Comparison of ENCODE assay signal across 8 mouse cellular contexts in the genomic region with DNA sequence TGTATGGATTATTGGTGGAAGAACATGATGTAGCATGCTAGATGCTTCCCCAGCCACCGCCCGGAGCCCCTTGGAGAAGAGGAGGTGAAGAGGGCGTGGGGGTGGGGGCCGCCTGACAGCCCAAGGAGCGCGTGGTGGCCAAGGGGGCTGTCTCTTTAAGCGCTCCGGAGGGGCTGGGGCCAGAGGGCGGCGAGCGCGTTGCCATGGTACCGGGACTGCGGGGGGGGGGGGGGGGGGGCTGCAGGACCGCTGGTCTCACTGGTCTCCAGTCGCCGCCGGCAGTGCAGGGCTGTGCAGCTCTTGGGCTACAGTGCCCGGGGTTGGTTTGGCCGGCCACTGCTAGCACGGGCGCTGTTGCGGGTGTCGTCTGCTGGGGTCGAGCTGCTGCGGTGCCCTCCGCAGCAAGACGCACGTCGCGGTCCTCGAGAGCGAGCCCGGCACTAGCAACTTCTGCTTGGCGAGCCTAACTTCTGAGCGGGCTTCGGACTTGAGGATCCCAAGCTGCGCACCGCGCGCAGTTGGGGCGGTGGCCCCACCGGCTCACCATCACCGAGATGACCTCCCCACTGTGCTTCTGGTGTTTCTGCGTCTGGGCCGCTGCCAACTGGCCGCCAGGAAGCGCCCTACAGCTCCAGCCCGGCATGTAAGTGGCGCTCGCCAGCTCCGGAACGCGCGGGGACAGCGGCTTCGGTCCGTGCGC. TPM values are rescaled to one million over a fixed set of nuclear protein-coding genes. Genes with fewer than 3 reads are reported as not detected.
DNase-seq lines count a peak whose midpoint lies in the region; ATAC-seq and TF ChIP-seq lines count a peak whose summit lies in the region.

No protein-coding gene starts in this region.

- no peaks in the 10 kb centered on the region for H3K36me3 ChIP-seq in heart, embryonic 13.5 days
- H3K36me3 ChIP-seq in embryonic facial prominence, embryonic 11.5 days (replicated peaks; ENCODE audit: control insufficient read depth, insufficient read depth, low read depth, low read length), result no peaks in the 10 kb centered on the region
- no peaks in the 10 kb centered on the region for H3K36me3 ChIP-seq in lung, embryonic 15.5 days

- 0 out of 2 replicates have a peak, but pooled peaks have one; percentile 22 for TF ChIP-seq CTCF in layer of hippocampus, adult 2 months (conservative IDR thresholded peaks at IDR 0.05)

- no peak overlapping the region for H3K27ac ChIP-seq in heart, embryonic 13.5 days (replicated peaks)
- H3K27ac ChIP-seq in embryonic facial prominence, embryonic 11.5 days (replicated peaks; ENCODE audit: low read depth, low read length), result no peak overlapping the region
- peak overlapping the region; percentile 95 for H3K27ac ChIP-seq in layer of hippocampus, adult 2 months
- H3K27ac ChIP-seq in lung, embryonic 15.5 days, result no peak overlapping the region

- H3K9me3 ChIP-seq in heart, embryonic 13.5 days, result no peaks in the 10 kb centered on the region
- H3K9me3 ChIP-seq in embryonic facial prominence, embryonic 11.5 days (replicated peaks; ENCODE audit: control insufficient read depth, low read length), result no peaks in the 10 kb centered on the region
- H3K9me3 ChIP-seq in lung, embryonic 15.5 days, result no peaks in the 10 kb centered on the region

- peaks cover 79% of the 10 kb centered on the region for H3K27me3 ChIP-seq in heart, embryonic 13.5 days (replicated peaks)
- H3K27me3 ChIP-seq in embryonic facial prominence, embryonic 11.5 days (ENCODE audit: control insufficient read depth, insufficient read depth, low read length), result peaks cover 26% of the 10 kb centered on the region
- peaks cover 39% of the 10 kb centered on the region for H3K27me3 ChIP-seq in lung, embryonic 15.5 days

- no peak for ATAC-seq in heart, embryonic 13.5 days (ENCODE audit: extremely low read depth, insufficient number of reproducible peaks, low FRiP score, low TSS enrichment)
- ATAC-seq in embryonic facial prominence, embryonic 11.5 days (replicated peaks; ENCODE audit: insufficient number of reproducible peaks, low FRiP score, low TSS enrichment, low read depth), result peak; percentile 89
- peak; percentile 81 for ATAC-seq in lung, embryonic 15.5 days (ENCODE audit: borderline replicate concordance, extremely low read depth, low FRiP score, low TSS enrichment)

- peak overlapping the region; percentile 93 for H3K4me2 ChIP-seq in heart, embryonic 13.5 days
- H3K4me2 ChIP-seq in embryonic facial prominence, embryonic 11.5 days (ENCODE audit: low read depth, low read length), result peak overlapping the region; percentile 95
- H3K4me2 ChIP-seq in lung, embryonic 15.5 days, result peak overlapping the region; percentile 94

- peaks cover 20% of the 10 kb centered on the region for H3K4me1 ChIP-seq in heart, embryonic 13.5 days
- H3K4me1 ChIP-seq in embryonic facial prominence, embryonic 11.5 days (ENCODE audit: control insufficient read depth, insufficient read depth, low read length), result peaks cover 4% of the 10 kb centered on the region
- H3K4me1 ChIP-seq in lung, embryonic 15.5 days, result peaks cover 15% of the 10 kb centered on the region

- H3K9ac ChIP-seq in heart, embryonic 13.5 days, result peak overlapping the region; percentile 52; the same call in 1 of the 2 replicates
- H3K9ac ChIP-seq in embryonic facial prominence, embryonic 11.5 days (replicated peaks; ENCODE audit: low read length), result peak overlapping the region; percentile 44
- H3K9ac ChIP-seq in lung, embryonic 15.5 days, result peak overlapping the region; percentile 31

- H3K4me3 ChIP-seq in heart, embryonic 13.5 days, result peak overlapping the region; percentile 59
- H3K4me3 ChIP-seq in embryonic facial prominence, embryonic 11.5 days (ENCODE audit: low read depth, low read length), result peak overlapping the region; percentile 50
- H3K4me3 ChIP-seq in layer of hippocampus, adult 2 months, result peak overlapping the region; percentile 79
- peak overlapping the region; percentile 54 for H3K4me3 ChIP-seq in lung, embryonic 15.5 days

- no peak for DNase-seq in heart, adult 18-20 months
- DNase-seq in embryonic facial prominence, embryonic 11.5 days (ENCODE audit: low spot score), result peak; percentile 43
- peak; percentile 24 for DNase-seq in heart, postnatal 4 days
- DNase-seq in layer of hippocampus, adult 2 months (ENCODE audit: low spot score in 2 of 2), result peak; percentile 16 to 50
- DNase-seq in retina, postnatal 1 day, result peak; percentile 82
- no peak for DNase-seq in urinary bladder, postnatal 14 days (ENCODE audit: low spot score)

- under 1% methylated on average over 47 of the region's 59 CpGs for WGBS in heart, embryonic 13.5 days
- WGBS in embryonic facial prominence, embryonic 11.5 days, result under 1% methylated on average over 50 of the region's 59 CpGs
- under 1% methylated on average over 42 of the region's 59 CpGs for WGBS in lung, embryonic 15.5 days

RNA-seq across cellular contexts. Expression of gene Egfem1, which starts 0.6 kb away (rescaled TPM):
- 0.35 and 0.38 TPM in 2 replicates for polyA plus RNA-seq in heart, embryonic 13.5 days (2015; fragmentation: Nextera tagmentation; extraction: Ambion mirVana)
- not detected for total RNA-seq in heart, adult 18-20 months (2021)
- 5.0 and 6.1 TPM in 2 replicates for polyA plus RNA-seq in embryonic facial prominence, embryonic 11.5 days (2014; fragmentation: Nextera tagmentation; extraction: Ambion mirVana)
- under 1 TPM; 0.14 to 0.32 TPM for total RNA-seq in heart, postnatal 4 days (2021)
- 10 to 100 TPM; 40.9 to 43.8 TPM for total RNA-seq in layer of hippocampus, adult 2 months (2021)
- 11.9 and 16.5 TPM in 2 replicates for polyA plus RNA-seq in lung, embryonic 15.5 days (2015; fragmentation: Nextera tagmentation; extraction: Ambion mirVana)

Comparison
In these comparisons a context has a peak if more than half of its experiments do, and no peak if none do; other contexts are left out.
1. DNase-seq: peak in embryonic facial prominence, embryonic 11.5 days (single experiment), heart, postnatal 4 days (single experiment), layer of hippocampus, adult 2 months (2 of 2) and retina, postnatal 1 day (single experiment); none in heart, adult 18-20 months (0 of 2) and urinary bladder, postnatal 14 days (single experiment).
2. RNA of gene Egfem1, which starts 0.6 kb away (total RNA-seq): 40.9 to 43.8 TPM in layer of hippocampus, adult 2 months; not detected in heart, adult 18-20 months and 0.14 to 0.32 TPM in heart, postnatal 4 days; every median in the first group is over 10 times any median in the second.
3. Peak in every context shown above with its lines, with median percentiles within 50 percentile points of each other: H3K4me2 ChIP-seq, H3K4me3 ChIP-seq and H3K9ac ChIP-seq.